Mouse (Mus musculus) G1E (cell line): ENCODE data around the gene Olfr912.

Experiments used
- CTCF ChIP-seq: IDR thresholded peaks from 2 replicates; pipeline ENCODE4 v1.5.1; 2012; ENCODE audit warnings: low read depth, low read length, inconsistent platforms, mixed read lengths
- GATA1 ChIP-seq: IDR thresholded peaks from 2 replicates; pipeline ENCODE4 v1.6.1; 2012; ENCODE audit warnings: borderline replicate concordance, low read length, inconsistent platforms, mixed read lengths
- GATA2 ChIP-seq: IDR thresholded peaks from 2 replicates; pipeline ENCODE4 v1.6.1; 2012; ENCODE audit warnings: low read depth, low read length, inconsistent platforms, borderline replicate concordance
- POLR2AphosphoS5 ChIP-seq: IDR thresholded peaks from 2 replicates; pipeline ENCODE4 v1.6.1; 2012; ENCODE audit warnings: low read depth, low read length, inconsistent platforms; ENCODE audit not compliant: insufficient replicate concordance
- TAL1 ChIP-seq: conservative IDR thresholded peaks from 2 replicates; pipeline ENCODE4 v1.6.1; 2012; ENCODE audit warnings: low read depth, low read length, inconsistent platforms, mixed read lengths

DNA sequence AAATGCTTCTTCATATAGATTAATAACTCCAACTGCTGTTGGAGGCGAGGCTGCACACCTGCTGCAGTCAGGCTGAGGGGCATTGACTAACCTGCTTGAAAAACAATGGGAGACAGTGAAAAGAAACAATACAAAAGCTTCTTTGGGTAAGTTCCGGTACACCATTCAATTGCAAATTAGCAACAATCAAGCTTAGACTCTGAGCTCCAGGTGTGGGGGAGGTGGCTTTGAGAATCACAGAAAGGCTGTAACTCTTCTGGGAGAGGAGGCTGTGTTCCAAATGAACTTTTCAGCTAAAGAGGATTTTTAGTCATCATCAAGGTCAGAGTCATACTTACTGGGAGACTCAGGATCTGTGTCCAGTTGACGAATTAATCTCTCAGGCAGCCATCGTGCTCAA, 52.4 kb downstream of the Olfr912 start:
- TF ChIP-seq CTCF (no peak), GATA1 (no peak), TAL1 (no peak), GATA2 (no peak), POLR2AphosphoS5 (no peak)
